Mouse (Mus musculus) MEL (cell line): Measurements from ENCODE around the gene Ctnnb1. TPM values are rescaled to one million over a fixed set of nuclear protein-coding genes. Genes with fewer than 3 reads are reported as not detected.

ENCODE experiments used
- DNase-seq: peaks from one replicate; pipeline ENCODE4 v3.0.0; 2011; ENCODE audit warnings: low read depth, low spot score
- H3K27ac ChIP-seq: 2 replicates; pipeline ENCODE4 v1.5.1; 2012; ENCODE audit warnings: low read depth, mild to moderate bottlenecking, control low read depth, low read length, moderate library complexity; ENCODE audit not compliant: control insufficient read depth
- H3K27me3 ChIP-seq, 2 experiments: fragments of 150-350 bp in 1 of 2; sonication (generic) in 1 of 2; 2 replicates each; pipeline ENCODE4 v1.6.1; 2012; ENCODE audit warnings: low read length in 2 of 2, mild to moderate bottlenecking in 2 of 2, improper control_type of control experiment in 1 of 2, moderate library complexity in 1 of 2; ENCODE audit not compliant: insufficient read depth in 2 of 2, control insufficient read depth in 1 of 2
- H3K36me3 ChIP-seq, 2 experiments: 2 replicates each; pipeline ENCODE4 v1.6.1; 2012 to 2014; ENCODE audit warnings: low read length in 2 of 2, improper control_type of control experiment in 1 of 2, inconsistent platforms in 1 of 2, mild to moderate bottlenecking in 1 of 2; ENCODE audit not compliant: insufficient read depth in 2 of 2, control insufficient read depth in 1 of 2
- H3K4me1 ChIP-seq, 2 experiments: fragments of 150-350 bp in 1 of 2; sonication (generic) in 1 of 2; 2 replicates each; pipeline ENCODE4 v1.6.1; 2012; ENCODE audit warnings: low read length in 2 of 2, improper control_type of control experiment in 1 of 2, mild to moderate bottlenecking in 1 of 2; ENCODE audit not compliant: insufficient read depth in 2 of 2, control insufficient read depth in 1 of 2
- H3K4me3 ChIP-seq, 2 experiments: fragments of 150-350 bp in 1 of 2; sonication (generic) in 1 of 2; 2 replicates each; pipeline ENCODE4 v1.5.1; 2012; ENCODE audit warnings: low read depth in 2 of 2, low read length in 2 of 2, mild to moderate bottlenecking in 2 of 2, moderate library complexity in 2 of 2, control low read depth in 1 of 2, improper control_type of control experiment in 1 of 2; ENCODE audit not compliant: control insufficient read depth in 1 of 2, insufficient read depth in 1 of 2
- H3K79me2 ChIP-seq: 2 replicates; pipeline ENCODE4 v1.6.1; 2012; ENCODE audit warnings: mild to moderate bottlenecking, low read length, moderate library complexity; ENCODE audit not compliant: control insufficient read depth, poor library complexity, insufficient read depth
- H3K9ac ChIP-seq: 2 replicates; pipeline ENCODE4 v1.6.1; 2012; ENCODE audit warnings: low read depth, mild to moderate bottlenecking, control low read depth, low read length, moderate library complexity; ENCODE audit not compliant: control insufficient read depth, poor library complexity, severe bottlenecking
- H3K9me3 ChIP-seq: fragments of 150-350 bp; sonication (generic); replicated peaks from 2 replicates; pipeline ENCODE4 v1.6.1; 2012; ENCODE audit warnings: mild to moderate bottlenecking, low read length, improper control_type of control experiment, moderate library complexity; ENCODE audit not compliant: insufficient read depth
- BHLHE40 ChIP-seq: IDR thresholded peaks from 2 replicates; pipeline ENCODE4 v1.6.1; 2012; ENCODE audit warnings: low read depth, mild to moderate bottlenecking, inconsistent platforms, low read length, improper control_type of control experiment, borderline replicate concordance
- CHD1 ChIP-seq: IDR thresholded peaks from 2 replicates; pipeline ENCODE4 v1.6.1; 2012; ENCODE audit warnings: low read depth, mild to moderate bottlenecking, inconsistent platforms, low read length, improper control_type of control experiment
- CTCF ChIP-seq, 3 experiments: IDR thresholded peaks in 2 of 3; conservative IDR thresholded peaks in 1 of 3; 2 replicates each; pipeline ENCODE4 v1.5.1; 2011 to 2012; ENCODE audit warnings: low read length in 3 of 3, low read depth in 2 of 3, mild to moderate bottlenecking in 2 of 3, improper control_type of control experiment in 1 of 3, inconsistent platforms in 1 of 3, mixed read lengths in 1 of 3, moderate library complexity in 1 of 3; ENCODE audit not compliant: control insufficient read depth in 1 of 3, insufficient read depth in 1 of 3, poor library complexity in 1 of 3, severe bottlenecking in 1 of 3
- E2F4 ChIP-seq: IDR thresholded peaks from 2 replicates; pipeline ENCODE4 v1.6.1; 2011; ENCODE audit warnings: low read depth, low read length, improper control_type of control experiment, borderline replicate concordance
- ELF1 ChIP-seq: IDR thresholded peaks from 2 replicates; pipeline ENCODE4 v1.6.1; 2014; ENCODE audit warnings: low read depth, mild to moderate bottlenecking, inconsistent platforms, low read length, improper control_type of control experiment, moderate library complexity
- EP300 ChIP-seq, 2 experiments: IDR thresholded peaks; 2 replicates each; pipeline ENCODE4 v1.6.1; 2011; ENCODE audit warnings: improper control_type of control experiment in 2 of 2, low read length in 2 of 2, low read depth in 1 of 2, mild to moderate bottlenecking in 1 of 2
- ETS1 ChIP-seq: IDR thresholded peaks from 2 replicates; pipeline ENCODE4 v1.6.1; 2012; ENCODE audit warnings: low read depth, mild to moderate bottlenecking, inconsistent platforms, low read length, improper control_type of control experiment, moderate library complexity
- GABPA ChIP-seq: IDR thresholded peaks from 2 replicates; pipeline ENCODE4 v1.6.1; 2012; ENCODE audit warnings: low read depth, mild to moderate bottlenecking, inconsistent platforms, low read length, improper control_type of control experiment, moderate library complexity
- GATA1 ChIP-seq: IDR thresholded peaks from 2 replicates; pipeline ENCODE4 v1.6.1; 2011; ENCODE audit warnings: low read depth, low read length, improper control_type of control experiment
- JUND ChIP-seq: IDR thresholded peaks from 2 replicates; pipeline ENCODE4 v1.6.1; 2011; ENCODE audit warnings: low read depth, mild to moderate bottlenecking, improper control_type of control experiment, low read length
- KAT2A ChIP-seq: conservative IDR thresholded peaks from 2 replicates; pipeline ENCODE4 v1.6.1; 2012; ENCODE audit warnings: low read depth, low read length, improper control_type of control experiment, inconsistent platforms
- MAZ ChIP-seq: IDR thresholded peaks from 2 replicates; pipeline ENCODE4 v1.6.1; 2012; ENCODE audit warnings: low read depth, mild to moderate bottlenecking, inconsistent platforms, low read length, improper control_type of control experiment
- MEF2A ChIP-seq: IDR thresholded peaks from 2 replicates; pipeline ENCODE4 v1.6.1; 2014; ENCODE audit warnings: low read depth, mild to moderate bottlenecking, inconsistent platforms, low read length, improper control_type of control experiment; ENCODE audit not compliant: poor library complexity, insufficient replicate concordance, severe bottlenecking; ENCODE audit errors: extremely low read depth
- MXI1 ChIP-seq: IDR thresholded peaks from 2 replicates; pipeline ENCODE4 v1.6.1; 2011; ENCODE audit warnings: mild to moderate bottlenecking, low read depth, low read length, improper control_type of control experiment
- MYB ChIP-seq: IDR thresholded peaks from 2 replicates; pipeline ENCODE4 v1.6.1; 2011; ENCODE audit warnings: mild to moderate bottlenecking, low read depth, low read length, improper control_type of control experiment
- MYC ChIP-seq: IDR thresholded peaks from 2 replicates; pipeline ENCODE4 v1.6.1; 2011; ENCODE audit warnings: low read depth, mild to moderate bottlenecking, low read length, improper control_type of control experiment, moderate library complexity
- NELFE ChIP-seq: IDR thresholded peaks from 2 replicates; pipeline ENCODE4 v1.6.1; 2011; ENCODE audit warnings: low read depth, low read length, improper control_type of control experiment
- POLR2AphosphoS2 ChIP-seq: IDR thresholded peaks from 2 replicates; pipeline ENCODE4 v1.6.1; 2011; ENCODE audit warnings: low read length, improper control_type of control experiment
- POLR2AphosphoS5 ChIP-seq: IDR thresholded peaks from 2 replicates; pipeline ENCODE4 v1.6.1; 2012; ENCODE audit warnings: low read depth, borderline replicate concordance, mild to moderate bottlenecking, inconsistent platforms, low read length, moderate library complexity, mixed read lengths
- RAD21 ChIP-seq: IDR thresholded peaks from 2 replicates; pipeline ENCODE4 v1.6.1; 2011; ENCODE audit warnings: mild to moderate bottlenecking, low read depth, low read length, improper control_type of control experiment
- SIN3A ChIP-seq: IDR thresholded peaks from 2 replicates; pipeline ENCODE4 v1.6.1; 2012; ENCODE audit warnings: low read length, improper control_type of control experiment, inconsistent platforms
- SMC3 ChIP-seq: IDR thresholded peaks from 2 replicates; pipeline ENCODE4 v1.6.1; 2011; ENCODE audit warnings: low read depth, low read length, improper control_type of control experiment
- TAL1 ChIP-seq: IDR thresholded peaks from 2 replicates; pipeline ENCODE4 v1.6.1; 2012; ENCODE audit warnings: mild to moderate bottlenecking, inconsistent platforms, low read length, moderate library complexity, mixed read lengths
- UBTF ChIP-seq: IDR thresholded peaks from 2 replicates; pipeline ENCODE4 v1.6.1; 2012; ENCODE audit warnings: low read depth, mild to moderate bottlenecking, inconsistent platforms, low read length, improper control_type of control experiment, moderate library complexity, borderline replicate concordance; ENCODE audit not compliant: insufficient read depth
- USF1 ChIP-seq: IDR thresholded peaks from 2 replicates; pipeline ENCODE4 v1.6.1; 2014; ENCODE audit warnings: low read depth, mild to moderate bottlenecking, inconsistent platforms, low read length, improper control_type of control experiment, moderate library complexity
- USF2 ChIP-seq, 2 experiments: IDR thresholded peaks; 2 replicates each; pipeline ENCODE4 v1.6.1; 2011 to 2012; ENCODE audit warnings: improper control_type of control experiment in 2 of 2, low read length in 2 of 2, borderline replicate concordance in 1 of 2, inconsistent platforms in 1 of 2, low read depth in 1 of 2, mild to moderate bottlenecking in 1 of 2; ENCODE audit not compliant: insufficient read depth in 1 of 2
- ZMIZ1 ChIP-seq: IDR thresholded peaks from 2 replicates; pipeline ENCODE4 v1.6.1; 2012; ENCODE audit warnings: low read depth, mild to moderate bottlenecking, inconsistent platforms, low read length, improper control_type of control experiment, moderate library complexity
- polyA plus RNA-seq, 2 experiments: library from polyadenylated mRNA; stranded (reverse) in 1 of 2; unstranded in 1 of 2; fragments of >175 nt in 1 of 2; fragments of >200 nt in 1 of 2; gene quantifications; 2 replicates each; pipeline versions ENCODE4 v1.2.1 to v1.2.4; 2012; ENCODE audit warnings: low replicate concordance in 2 of 2, low read depth in 1 of 2; ENCODE audit not compliant: insufficient read length in 2 of 2, insufficient read depth in 1 of 2, missing spikeins in 1 of 2
- total RNA-seq: library from RNA; depleted of rRNA; stranded (reverse); fragments of 300-350 nt; gene quantifications from 2 replicates; pipeline ENCODE4 v1.2.3, GENCODE M21; 2012

The Ctnnb1 gene
- total and polyA plus RNA-seq, 3 experiments, result 302 to 701 (median 377) TPM

DNA sequence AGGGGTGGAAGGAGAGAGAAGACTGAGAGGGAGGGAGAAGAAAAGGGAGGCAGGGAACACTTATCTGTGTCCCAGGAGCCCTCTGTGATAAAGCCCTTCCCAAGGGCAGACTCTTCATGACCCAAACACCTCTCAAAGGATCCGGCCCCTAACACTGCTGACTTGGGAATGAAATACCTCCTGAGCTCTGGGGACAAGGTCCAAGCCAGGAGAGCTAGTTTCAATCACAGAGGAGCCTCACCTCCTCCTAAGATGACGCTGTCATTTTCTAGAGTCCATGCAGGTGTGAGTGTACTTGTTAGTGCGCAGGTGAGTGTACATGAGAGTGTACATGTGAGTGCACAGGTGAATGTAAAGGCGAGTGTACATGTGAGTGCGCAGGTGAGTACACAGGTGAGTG lies 56.0 kb downstream of the Ctnnb1 start:
- Histone ChIP-seq H3K4me1 (no peaks in the 10 kb centered on the region), H3K27me3 (no peaks in the 10 kb centered on the region), H3K4me3 (no peak overlapping the region), H3K36me3 (no peaks in the 10 kb centered on the region), H3K9ac (no peak overlapping the region), H3K9me3 (no peaks in the 10 kb centered on the region), H3K27ac (no peak overlapping the region), H3K79me2 (no peaks in the 10 kb centered on the region)
- no peak for TF ChIP-seq MAZ
- TF ChIP-seq E2F4, result no peak
- TF ChIP-seq CHD1, result no peak
- TF ChIP-seq UBTF, result no peak
- TF ChIP-seq JUND, result no peak
- TF ChIP-seq GABPA, result no peak
- TF ChIP-seq NELFE, result no peak
- no peak for TF ChIP-seq ETS1
- TF ChIP-seq USF2 (IDR thresholded peaks at IDR 0.05; ENCODE audit: borderline replicate concordance in 1 of 2, insufficient read depth in 1 of 2, low read depth in 1 of 2, low read length in 2 of 2), result no peak
- TF ChIP-seq MEF2A, result no peak
- no peak for TF ChIP-seq SIN3A
- no peak for TF ChIP-seq TAL1
- no peak for TF ChIP-seq MYB
- no peak for DNase-seq

DNA sequence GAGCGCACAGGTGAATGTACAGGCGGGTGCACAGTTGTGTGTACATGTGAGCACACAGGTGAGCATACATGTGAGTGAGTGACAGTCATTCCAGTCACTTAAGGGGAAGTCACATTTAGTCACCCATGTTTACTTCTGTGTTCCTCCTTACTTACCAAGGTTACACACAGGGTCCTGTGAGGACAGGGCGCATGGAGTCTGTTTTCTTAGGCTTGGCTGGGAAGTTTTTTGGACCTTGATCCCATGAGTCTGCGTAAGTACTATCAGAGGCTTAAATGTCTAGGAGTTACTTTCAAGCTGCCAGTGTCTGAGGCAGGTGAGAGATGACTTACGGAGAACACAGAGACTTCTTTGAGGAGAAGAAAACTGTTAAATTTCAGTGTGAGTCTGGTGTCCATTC lies 56.5 kb downstream of the Ctnnb1 start:
- Histone ChIP-seq H3K9me3 (no peaks in the 10 kb centered on the region), H3K9ac (no peak overlapping the region), H3K79me2 (no peaks in the 10 kb centered on the region), H3K27me3 (no peaks in the 10 kb centered on the region), H3K36me3 (no peaks in the 10 kb centered on the region), H3K27ac (no peak overlapping the region), H3K4me1 (no peaks in the 10 kb centered on the region), H3K4me3 (no peak overlapping the region)
- TF ChIP-seq MYB (no peak), NELFE (no peak), CTCF (IDR thresholded peaks at IDR 0.05 in 2 of 3, conservative IDR thresholded peaks at IDR 0.05 in 1 of 3; ENCODE audit: control insufficient read depth in 1 of 3, insufficient read depth in 1 of 3, low read depth in 2 of 3, low read length in 3 of 3, poor library complexity in 1 of 3, severe bottlenecking in 1 of 3) (no peak), BHLHE40 (no peak), MEF2A (no peak), GATA1 (no peak), MXI1 (no peak), POLR2AphosphoS2 (no peak), UBTF (no peak), ZMIZ1 (no peak), POLR2AphosphoS5 (no peak), TAL1 (no peak), RAD21 (no peak), SMC3 (no peak), ELF1 (no peak), SIN3A (no peak), USF1 (no peak), EP300 (IDR thresholded peaks at IDR 0.05; ENCODE audit: low read depth in 1 of 2, low read length in 2 of 2) (no peak), MYC (no peak), KAT2A (no peak)
- DNase-seq, result no peak
